Mouse (Mus musculus): ENCODE data around the gene Llgl2.

Llgl2 gene

GRCm38 (mm10) chr11:115823774-115824740, at the start of gene Llgl2:
Gene Llgl2, plus strand, starts transcription at chr11:115824049.
- DNase-seq: peak; percentile 92

- no peak for DNase-seq
Measured at GRCm38 (mm10) chr11:115774653-115775052, 49.2 kb upstream of the Llgl2 start.

- peak; percentile 39 for DNase-seq
Measured at GRCm38 (mm10) chr11:115775821-115776665, 47.8 kb upstream of the Llgl2 start.

- DNase-seq: no peak
Measured at GRCm38 (mm10) chr11:115776954-115777353, 46.9 kb upstream of the Llgl2 start.

- DNase-seq: no peak
Measured at GRCm38 (mm10) chr11:115777487-115778335, 46.1 kb upstream of the Llgl2 start.

GRCm38 (mm10) chr11:115779038-115779571, 44.7 kb upstream of the Llgl2 start:
- peak; percentile 84 for DNase-seq

GRCm38 (mm10) chr11:115780141-115781070, 43.4 kb upstream of the Llgl2 start:
- peak; percentile 85 for DNase-seq

GRCm38 (mm10) chr11:115786473-115786872, 37.4 kb upstream of the Llgl2 start:
- no peak for DNase-seq

- DNase-seq: no peak
Measured at GRCm38 (mm10) chr11:115789787-115790186, 34.1 kb upstream of the Llgl2 start.

GRCm38 (mm10) chr11:115791919-115792318, 31.9 kb upstream of the Llgl2 start:
- DNase-seq: no peak

- DNase-seq: no peak
Measured at GRCm38 (mm10) chr11:115792353-115792752, 31.5 kb upstream of the Llgl2 start.

- no peak for DNase-seq
Measured at GRCm38 (mm10) chr11:115796898-115797297, 27.0 kb upstream of the Llgl2 start.

GRCm38 (mm10) chr11:115797665-115798064, 26.2 kb upstream of the Llgl2 start:
- DNase-seq: no peak

- no peak for DNase-seq
Measured at GRCm38 (mm10) chr11:115800981-115801380, 22.9 kb upstream of the Llgl2 start.

GRCm38 (mm10) chr11:115803072-115803709, 20.7 kb upstream of the Llgl2 start:
- no peak for DNase-seq

- DNase-seq: no peak
Measured at GRCm38 (mm10) chr11:115805005-115805404, 18.8 kb upstream of the Llgl2 start.

GRCm38 (mm10) chr11:115806154-115806553, 17.7 kb upstream of the Llgl2 start:
- DNase-seq: no peak

GRCm38 (mm10) chr11:115807306-115807705, 16.5 kb upstream of the Llgl2 start:
- peak; percentile 74 for DNase-seq

GRCm38 (mm10) chr11:115807971-115808370, 15.9 kb upstream of the Llgl2 start:
- peak; percentile 77 for DNase-seq

- DNase-seq: peak; percentile 78
Measured at GRCm38 (mm10) chr11:115808696-115809310, 15.0 kb upstream of the Llgl2 start.

Measured in retina, postnatal 1 day (tissue).